Mouse (Mus musculus) cerebellum, adult (tissue): ENCODE measurements around the gene Romo1.
A peak's percentile ranks its signal among the peaks of the same experiment; 100 is the strongest.
"Not testable (repeated sequence)": the region's sequence is repeated elsewhere in the genome, so short reads cannot be mapped to it uniquely, and the experiment has no call there.

ENCODE experiments used
- ATAC-seq: cut with Nextera tagmentation; 2 replicates; pipeline ENCODE4 v1.9.2; 2017; ENCODE audit warnings: mild to moderate bottlenecking, moderate library complexity, mixed read lengths; ENCODE audit not compliant: insufficient number of reproducible peaks, low FRiP score, low TSS enrichment

The Romo1 gene

DNA sequence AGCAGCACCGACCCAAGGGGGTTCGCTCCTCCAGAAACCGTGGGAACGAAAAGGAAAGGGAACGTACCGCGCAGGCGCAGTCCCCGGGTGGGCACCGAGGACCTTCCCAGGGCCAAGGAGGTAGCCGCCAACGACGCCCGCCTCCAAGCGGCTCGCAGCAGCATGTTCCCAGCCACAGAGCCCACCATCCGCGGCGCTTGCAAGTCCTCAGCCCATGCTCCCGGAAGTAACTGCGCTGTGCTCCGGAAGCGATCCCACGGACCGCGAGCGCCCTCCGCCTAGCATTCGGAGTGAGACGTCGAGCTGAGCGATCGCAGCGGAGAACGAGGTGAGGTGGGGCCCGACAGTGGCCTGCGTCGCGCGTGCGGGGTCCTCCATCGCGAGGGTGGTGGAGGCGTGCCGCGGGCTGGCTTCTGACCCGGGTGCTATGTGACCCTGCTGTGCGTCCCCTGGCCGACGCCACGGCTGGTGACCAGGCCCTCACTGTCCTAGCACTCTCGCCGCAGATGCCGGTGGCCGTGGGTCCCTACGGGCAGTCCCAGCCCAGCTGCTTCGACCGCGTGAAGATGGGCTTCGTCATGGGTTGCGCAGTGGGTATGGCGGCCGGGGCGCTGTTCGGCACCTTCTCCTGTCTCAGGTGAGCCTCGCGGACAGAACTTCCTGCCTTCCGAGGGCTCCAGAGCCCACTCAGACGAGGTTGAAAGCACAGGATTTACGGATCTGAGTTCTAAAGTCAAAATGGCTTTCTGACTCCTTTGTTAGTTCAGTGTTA is at the start of gene Romo1, which contains the start of gene Nfs1:
Gene Romo1, plus strand, starts transcription at position 87 of the 772 bp plus-strand sequence.
Gene Nfs1, minus strand, starts transcription at position 234 of the 772 bp plus-strand sequence.
- peak; percentile 91 for ATAC-seq

DNA sequence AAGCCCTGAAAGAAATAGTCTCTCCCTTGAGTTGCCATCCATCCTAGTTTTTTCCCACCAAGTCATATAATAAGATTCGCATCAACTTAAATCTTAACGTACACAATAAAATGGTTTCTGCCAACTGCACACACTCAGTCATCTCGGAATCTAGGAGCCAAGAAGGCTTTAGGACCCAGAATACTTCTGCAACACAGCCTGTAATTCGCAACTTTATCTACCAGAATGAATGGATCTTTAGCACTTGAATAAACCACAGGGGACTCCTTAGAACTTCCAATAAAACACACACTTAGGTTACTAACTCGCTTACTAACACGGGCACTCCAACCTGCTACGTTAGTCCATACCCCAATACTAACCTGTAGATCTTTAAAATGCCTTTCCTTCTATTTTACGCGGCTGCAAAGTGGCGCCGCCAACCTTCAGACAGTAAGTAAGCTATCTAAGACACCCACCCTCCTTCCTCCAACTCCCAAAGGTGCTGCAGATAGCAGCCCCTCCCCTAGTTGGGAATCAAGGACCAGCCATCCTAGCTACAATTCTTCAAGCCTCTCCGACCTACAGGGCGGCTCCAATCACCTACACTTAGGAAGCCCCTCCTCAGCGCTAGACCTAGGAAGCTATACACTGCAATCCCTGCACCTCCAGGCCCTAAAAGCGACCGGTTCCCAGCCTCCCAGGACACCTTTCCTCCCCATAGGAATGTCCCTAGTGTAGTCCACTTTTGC is 33.0 kb upstream of the Romo1 start:
- ATAC-seq: peak; percentile 26; the same call in 1 of the 2 replicates

DNA sequence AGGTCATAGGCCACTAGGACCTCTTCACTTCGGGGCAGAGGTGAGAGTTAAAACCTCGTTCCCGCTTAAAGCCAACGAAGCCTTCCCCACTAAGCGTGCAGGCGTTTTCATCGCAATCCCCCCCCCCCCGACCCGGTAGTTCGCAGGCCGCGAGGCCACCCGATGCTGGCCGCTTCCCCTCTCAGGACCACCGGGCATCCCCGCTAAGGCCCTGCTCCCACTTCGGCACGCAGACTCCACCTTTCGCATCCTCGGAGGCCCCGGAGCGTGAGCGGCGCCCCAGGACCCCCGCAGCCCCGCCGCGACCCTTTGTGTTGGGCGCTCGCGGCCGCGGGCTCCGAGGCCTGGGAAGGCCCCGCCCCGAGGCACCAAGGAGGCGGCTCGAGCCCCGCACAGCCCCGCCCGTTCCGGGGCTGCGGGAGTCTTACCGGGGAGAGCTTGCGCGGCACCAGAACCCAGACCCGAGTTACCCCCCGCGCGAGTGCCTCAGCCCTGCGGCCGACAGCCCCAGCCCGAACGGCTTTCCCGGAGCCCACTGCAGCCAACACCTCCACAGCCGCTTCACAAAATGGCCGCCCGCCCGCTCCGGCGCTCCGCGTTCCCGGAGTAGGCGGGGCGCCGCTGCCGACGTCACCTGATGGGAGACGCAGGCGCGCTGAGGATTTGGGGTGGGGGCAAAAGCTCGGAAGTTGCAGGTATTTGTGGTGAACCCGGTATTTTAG is 32.3 kb upstream of the Romo1 start, which contains the start of the genes Cpne1 and Rbm12:
Gene Cpne1, minus strand, starts transcription at position 608 of the 722 bp plus-strand sequence.
Gene Rbm12, minus strand, starts transcription at position 621 of the 722 bp plus-strand sequence.
- ATAC-seq: peak; percentile 76; the same call in 1 of the 2 replicates

DNA sequence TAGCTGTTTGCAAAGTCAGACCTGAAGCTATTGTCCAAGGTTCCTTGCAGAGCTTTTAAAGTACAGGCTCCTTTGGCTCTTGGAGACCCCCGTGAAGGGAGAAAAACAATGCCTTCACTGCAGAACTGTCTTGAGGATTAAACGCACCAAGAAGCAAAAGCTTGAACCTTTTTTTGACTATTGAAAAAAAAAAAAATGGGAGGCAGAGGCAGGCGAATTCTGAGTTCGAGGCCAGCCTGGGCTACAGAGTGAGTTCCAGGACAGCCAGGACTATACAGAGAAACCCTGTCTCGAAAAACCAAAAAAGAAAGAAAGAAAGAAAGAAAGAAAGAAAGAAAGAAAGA is 31.8 kb upstream of the Romo1 start:
- ATAC-seq: not testable (repeated sequence)

DNA sequence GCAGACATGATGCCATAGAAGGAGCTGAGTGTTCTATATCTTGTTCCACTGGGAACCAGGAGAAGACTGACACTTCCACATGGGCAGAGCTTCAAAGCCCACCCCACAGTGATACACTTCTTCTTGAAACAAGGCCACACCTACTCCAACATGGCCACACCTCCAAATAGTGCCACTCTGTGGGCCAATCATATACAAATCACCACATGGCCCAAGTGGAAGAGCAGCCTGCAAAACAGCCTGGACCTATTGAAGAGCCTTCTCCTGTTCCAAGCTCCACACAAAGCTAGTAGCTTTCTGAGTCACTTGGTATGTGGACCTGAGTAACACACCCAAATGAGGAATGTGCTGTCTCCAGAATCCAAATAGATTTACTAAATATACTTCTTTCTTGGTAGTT is 24.3 kb upstream of the Romo1 start:
- no peak for ATAC-seq

DNA sequence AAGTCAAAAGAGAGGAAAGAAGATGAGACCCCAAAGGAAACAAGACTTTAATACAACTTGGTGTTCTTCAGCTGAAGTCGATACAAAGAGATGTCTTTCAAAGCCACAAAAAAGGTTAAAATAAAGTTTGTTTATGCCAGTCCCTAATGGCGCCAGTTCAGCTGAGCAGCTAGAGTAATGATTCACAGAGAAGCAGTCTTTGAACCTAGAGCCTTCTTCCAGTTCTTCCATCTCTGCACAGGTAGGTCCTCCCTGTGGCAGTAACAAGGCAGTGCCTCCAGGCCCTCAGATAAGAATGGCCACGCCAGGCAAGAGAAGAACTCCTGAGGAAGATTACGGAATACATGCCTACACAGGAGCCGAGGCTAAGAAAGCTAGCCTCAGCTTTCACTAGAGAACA is 20.1 kb upstream of the Romo1 start:
- no peak for ATAC-seq

DNA sequence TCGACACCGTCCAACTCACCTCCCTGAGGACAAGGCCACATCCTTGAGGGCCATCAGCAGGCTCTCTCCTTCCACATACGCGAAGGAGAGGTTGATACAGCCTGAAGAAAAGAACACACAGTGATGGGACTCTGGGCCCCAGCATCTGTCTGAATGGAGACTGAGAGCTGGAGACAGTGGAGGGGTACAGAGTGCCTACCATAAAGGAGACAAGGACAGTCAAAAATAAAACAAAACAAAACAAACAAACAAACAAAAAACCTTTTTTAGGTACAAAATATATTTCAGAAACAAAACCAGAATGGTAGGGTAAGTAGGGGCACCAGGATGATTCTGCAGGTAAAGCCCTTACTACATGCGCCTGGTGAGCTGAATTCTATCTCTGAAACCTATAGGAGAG is 16.8 kb upstream of the Romo1 start, which contains the start of gene Gm28036:
Gene Gm28036, minus strand, starts transcription at position 101 of the 400 bp plus-strand sequence.
- no peak for ATAC-seq

DNA sequence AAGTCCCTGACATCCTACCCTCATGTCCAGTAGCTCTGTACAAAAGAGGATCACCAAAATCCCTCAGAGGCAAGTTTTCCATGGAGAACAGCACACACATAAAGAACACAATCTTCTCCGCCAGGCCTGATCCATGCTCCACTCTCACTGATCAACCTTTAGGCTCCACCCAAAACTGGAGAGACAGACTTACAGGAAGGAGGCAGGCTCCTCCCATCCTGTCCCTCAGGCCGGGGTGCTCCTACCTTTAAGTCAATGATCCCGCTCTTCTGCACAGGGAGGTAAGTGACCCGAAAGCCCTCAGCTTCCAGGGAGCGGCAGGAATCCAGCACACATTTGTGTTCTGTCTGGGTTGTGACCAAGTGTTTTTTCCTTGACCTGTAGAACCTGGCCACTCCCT is 9.7 kb upstream of the Romo1 start:
- ATAC-seq: no peak

DNA sequence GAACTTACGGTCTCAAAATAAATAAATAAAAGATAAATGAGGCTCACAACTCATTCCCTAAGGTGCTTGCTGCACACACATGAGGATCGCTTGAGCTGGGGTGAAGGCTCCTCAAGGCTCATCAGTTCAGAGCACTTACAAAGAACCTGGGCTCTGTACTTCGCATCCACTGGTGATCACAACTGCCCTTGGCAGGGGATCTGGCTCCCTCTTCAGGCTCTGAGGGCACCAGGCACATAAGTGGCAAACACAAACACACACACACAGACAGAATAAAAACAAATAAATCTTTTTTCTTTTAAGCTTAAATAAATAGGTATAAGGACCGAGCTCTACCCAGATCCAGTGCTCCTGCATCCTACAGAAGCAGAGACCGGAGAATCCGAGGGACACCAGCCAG is 8.1 kb upstream of the Romo1 start:
- ATAC-seq: no peak

DNA sequence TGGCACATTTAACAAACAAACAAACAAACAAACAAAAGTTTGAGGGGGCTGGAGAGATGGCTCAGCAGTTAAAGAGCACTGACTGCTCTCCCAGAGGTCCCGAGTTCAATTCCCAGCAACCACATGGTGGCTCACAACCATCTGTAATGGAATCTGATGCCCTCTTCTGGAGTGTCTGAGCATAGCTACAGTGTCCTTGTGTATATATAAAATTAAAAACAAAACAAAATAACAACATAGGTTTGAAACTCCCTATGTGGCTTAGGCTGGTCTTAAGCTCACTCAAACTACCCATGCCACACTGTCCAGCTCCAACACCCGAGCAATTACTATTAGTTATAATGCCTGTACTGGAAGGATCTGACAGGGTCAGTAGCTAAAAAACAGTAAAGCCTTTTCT is 1.0 kb upstream of the Romo1 start:
- ATAC-seq: no peak

DNA sequence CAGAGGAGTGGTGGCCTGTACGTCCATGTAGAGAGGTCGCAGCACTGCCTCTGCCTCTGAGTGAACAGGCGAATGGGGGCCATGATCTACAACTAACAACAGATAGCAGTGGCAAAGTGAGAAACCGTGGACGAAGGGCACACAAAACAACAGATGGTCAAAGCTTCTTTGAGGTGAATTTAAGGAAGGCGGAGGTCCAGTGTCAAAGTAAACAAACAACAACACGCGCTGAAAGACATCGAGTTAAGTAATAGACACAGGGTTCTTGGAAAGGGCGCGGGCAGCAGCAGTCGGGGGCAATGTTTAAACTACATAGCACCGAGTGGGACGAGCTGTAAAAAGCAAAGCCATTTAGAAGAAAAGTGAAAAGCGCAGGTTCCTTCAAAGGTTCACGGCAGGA is 472 bp upstream of the Romo1 start:
- ATAC-seq: no peak

DNA sequence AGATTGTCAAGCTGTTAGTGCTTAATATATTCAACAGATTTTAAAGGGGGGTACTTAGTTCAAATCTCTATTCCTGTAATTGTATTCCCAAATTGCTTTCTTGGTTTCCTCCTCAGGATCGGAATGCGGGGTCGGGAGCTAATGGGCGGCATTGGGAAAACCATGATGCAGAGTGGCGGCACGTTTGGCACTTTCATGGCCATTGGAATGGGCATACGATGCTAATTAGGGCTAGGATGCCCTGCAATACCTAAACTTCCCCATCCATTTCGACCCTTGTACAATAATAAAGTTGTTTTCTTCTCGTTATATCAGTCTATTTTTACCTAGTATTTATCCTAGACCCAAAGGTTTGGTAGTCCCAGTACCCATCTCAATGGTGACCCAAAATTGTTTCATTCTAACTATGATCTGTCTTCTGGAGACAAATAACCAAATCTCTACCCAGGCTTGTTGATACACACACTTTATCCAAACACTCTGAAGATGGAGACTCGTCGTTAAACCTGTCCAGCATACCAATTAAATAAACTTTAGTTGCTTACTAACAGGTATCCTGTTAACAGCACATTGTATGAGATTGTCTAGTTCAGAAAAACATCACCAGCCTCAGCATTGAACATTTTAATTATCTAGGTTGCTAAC is 1.8 kb downstream of the Romo1 start:
- no peak for ATAC-seq

DNA sequence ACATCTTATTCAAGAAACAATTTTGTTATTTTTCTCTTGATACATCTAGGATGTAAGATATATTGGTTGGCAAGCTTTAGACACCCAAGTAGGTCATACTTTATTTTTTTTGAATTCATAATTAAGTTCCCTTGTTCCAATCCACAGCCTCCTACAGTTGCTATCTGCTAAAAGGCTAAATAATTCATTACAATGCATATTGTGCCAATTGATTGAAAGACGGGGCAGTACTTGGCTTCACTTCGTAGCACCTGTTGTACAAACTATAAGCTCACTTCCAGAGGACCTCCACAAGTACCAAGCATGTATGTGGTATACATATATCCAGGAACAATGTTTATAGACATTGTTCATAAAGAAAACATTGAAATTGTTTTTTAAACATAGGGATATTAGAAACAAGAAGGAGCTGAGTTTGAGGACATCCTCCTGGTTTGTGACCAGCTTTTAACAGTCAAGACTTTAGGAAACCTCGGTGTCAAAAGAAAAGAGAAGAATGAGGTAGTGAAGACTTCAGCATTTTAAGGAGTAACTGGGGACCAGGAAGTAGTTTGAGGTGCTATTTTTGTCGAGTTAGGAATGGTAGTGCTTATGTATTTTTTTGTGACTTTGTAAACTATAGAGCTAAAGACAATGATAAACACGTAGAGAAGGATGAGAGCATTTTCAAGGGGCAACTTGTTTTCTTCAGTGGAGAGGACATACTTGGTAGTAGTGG is 2.6 kb downstream of the Romo1 start:
- ATAC-seq: no peak

DNA sequence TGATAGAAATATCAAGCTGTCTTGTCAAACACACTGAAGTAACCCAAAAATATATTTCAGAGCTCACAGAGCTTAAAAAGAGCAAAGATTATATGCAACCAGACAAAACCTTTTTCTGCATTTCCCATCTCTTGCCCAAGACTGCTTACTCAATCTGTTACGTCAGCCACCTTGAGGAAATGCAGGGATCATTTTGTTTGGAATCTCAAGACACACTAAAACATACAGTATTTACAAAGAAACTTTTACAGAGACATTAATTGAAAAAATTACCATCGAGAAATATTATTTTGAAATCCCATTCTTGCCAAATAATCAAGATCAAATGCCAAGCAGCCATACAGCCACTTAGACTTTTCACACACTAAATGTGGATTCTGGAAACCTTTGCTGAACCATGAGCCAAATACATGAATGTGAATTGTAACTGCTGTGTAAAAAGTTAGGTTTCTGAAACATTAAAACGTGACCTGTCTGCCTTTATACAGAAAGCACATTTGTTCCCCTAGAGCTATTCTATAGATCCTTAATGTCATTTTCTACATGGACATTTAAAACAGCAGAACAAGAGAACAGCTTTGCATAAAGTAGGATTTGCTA is 3.6 kb downstream of the Romo1 start:
- no peak for ATAC-seq

DNA sequence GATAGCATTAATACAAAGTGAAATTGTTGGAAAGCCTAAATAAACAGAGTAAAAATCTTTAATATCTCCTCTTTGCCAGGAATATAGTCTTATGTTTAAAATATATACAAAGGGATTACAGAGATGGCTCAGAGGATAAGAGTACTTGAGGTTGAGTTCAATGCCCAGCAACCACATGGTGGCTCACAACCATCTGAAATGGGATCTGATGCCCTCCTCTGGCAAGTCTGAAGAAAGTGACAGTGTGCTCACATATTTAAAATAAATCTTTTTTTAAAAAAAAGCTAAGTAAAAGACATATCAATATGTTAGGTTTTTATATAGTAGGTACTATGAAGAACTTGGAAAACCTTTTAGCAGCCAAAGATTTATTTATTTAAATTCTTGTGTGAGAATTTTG is 7.7 kb downstream of the Romo1 start:
- ATAC-seq: no peak

DNA sequence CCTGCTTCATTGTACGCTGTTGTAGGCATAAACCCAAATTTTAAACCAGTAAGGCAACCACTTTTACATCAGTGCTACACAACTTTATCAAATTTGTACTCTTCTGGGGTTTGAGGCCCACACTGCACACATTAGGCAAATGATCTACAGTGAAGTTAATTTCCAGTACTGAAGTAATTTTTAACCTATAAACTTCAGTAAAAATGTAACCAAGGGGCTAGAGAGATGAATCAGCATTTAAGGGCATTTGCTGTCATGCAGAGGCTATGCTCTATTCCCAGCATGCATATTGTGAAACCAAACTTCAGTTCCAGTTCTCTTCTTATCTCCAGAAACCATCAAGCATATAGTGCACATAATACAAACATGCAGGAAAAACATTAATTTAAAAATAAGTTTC is 21.6 kb downstream of the Romo1 start:
- ATAC-seq: no peak

DNA sequence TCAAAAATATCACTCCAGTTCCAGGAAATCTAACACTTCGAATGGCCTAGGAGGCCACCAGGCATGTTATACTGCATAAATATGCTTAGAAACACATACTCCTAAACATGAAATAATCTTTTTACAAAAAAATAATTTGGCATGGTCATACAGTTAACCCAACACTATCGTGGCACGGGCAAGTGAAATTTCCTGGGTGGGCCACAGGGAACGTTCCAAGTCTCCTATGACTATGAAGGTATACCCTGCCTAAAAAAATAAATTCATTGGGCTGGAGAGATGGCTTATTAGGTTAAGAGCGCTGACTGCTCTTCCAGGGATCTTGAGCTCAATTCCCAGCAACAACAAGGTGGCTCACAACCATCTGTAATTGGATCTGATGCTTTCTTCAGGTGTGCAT is 22.7 kb downstream of the Romo1 start:
- ATAC-seq: no peak

DNA sequence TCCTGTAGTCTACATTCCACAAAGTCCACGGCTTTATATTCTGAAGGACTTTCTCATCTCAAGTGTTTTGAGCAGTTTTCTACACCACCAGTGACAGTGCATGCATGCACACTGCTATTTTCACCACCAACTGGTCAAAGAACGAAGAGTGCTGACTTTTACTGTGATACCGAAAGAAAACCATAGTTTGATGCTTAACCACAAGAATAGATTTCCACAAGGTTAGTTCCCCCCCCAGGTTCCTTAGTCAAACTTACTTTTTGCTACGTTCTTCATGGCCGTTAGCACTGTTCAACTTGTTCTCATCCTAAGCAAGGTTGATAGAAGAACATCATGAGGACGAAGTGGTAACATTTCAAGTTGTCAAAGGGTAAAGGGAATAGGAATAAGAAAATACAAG is 33.2 kb downstream of the Romo1 start:
- no peak for ATAC-seq

DNA sequence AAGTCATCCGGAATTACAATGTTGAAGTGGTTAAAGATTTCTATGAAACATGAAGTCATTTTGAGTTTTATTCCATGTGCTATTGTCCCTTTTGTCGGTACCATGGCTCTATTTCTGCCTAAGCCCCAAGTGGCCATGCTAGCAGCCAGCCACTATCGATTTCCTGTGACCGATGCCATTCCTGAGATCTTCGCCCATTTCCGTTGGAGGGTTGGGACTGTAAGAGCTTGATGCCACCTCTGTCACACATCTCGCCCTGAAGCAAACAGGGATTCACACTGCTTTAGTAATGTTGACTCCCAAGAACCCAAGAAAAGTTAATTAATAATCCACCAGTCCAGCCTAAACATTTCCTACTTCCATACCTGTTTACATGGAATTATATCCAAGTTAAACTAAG is 33.8 kb downstream of the Romo1 start:
- no peak for ATAC-seq
